Mouse (Mus musculus) inflammation-experienced regulatory T-cells, adult 6 months (primary cell): ENCODE measurements around the gene Slc2a9. TPM values are rescaled to one million over a fixed set of nuclear protein-coding genes. Genes with fewer than 3 reads are reported as not detected.
A peak's percentile ranks its signal among the peaks of the same experiment; 100 is the strongest.
"Not testable (repeated sequence)": the region's sequence is repeated elsewhere in the genome, so short reads cannot be mapped to it uniquely, and the experiment has no call there.

Experiments used
- ATAC-seq: one replicate; pipeline ENCODE4 v1.8.0; 2017
- polyA plus RNA-seq, 3 experiments: library from polyadenylated mRNA; unstranded; fragments of 100-300 nt; shearing (Covaris generic); gene quantifications; one replicate each; pipeline ENCODE4 v1.2.1; 2017

Gene Slc2a9
- polyA plus RNA-seq, 3 experiments from 2014 or later: 7.6 to 10.5 (median 8.7) TPM

DNA sequence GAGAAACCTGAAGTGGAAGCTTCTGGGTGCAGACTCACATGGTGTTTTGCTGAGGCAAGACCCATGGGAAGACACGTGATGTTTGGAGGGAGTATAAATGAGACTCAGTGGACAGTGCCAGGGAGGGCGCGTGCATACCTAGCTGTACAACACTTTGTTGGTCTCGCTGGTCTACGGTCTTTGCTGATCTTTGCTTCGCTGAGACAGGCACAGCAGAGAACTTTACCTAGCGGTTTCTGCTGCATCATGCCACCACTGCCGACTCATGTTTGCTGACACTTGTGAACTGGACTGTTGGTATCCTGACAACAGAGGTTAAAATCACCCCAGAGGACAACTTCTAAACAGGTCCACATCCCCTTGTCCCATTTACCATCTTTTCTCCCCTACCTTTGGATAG, 2.9 kb downstream of the Slc2a9 start:
- no peak for ATAC-seq

- ATAC-seq: no peak
These were observed 3.6 kb downstream of the Slc2a9 start for GRCm38 (mm10) chr5:38499316-38499811.

DNA sequence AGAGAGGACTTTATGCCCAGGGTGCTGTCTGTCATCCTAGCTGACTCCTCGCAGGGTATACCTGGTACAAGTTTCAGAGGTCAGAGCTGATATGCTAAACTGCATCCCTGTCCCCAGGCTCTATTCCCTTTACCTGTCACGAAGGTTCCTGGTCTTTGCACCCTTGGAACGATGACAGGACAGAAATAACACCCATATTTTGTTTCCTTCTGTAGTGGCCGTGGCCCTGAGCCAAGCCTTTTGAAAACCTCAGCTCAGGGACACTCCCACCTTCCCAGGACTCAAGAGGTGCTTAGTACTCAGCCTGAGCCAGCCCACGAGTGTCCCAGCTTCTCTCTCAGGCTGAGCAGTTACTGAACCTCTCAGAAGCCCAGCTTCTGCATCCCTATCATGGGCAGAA, 4.5 kb downstream of the Slc2a9 start:
- ATAC-seq: no peak

DNA sequence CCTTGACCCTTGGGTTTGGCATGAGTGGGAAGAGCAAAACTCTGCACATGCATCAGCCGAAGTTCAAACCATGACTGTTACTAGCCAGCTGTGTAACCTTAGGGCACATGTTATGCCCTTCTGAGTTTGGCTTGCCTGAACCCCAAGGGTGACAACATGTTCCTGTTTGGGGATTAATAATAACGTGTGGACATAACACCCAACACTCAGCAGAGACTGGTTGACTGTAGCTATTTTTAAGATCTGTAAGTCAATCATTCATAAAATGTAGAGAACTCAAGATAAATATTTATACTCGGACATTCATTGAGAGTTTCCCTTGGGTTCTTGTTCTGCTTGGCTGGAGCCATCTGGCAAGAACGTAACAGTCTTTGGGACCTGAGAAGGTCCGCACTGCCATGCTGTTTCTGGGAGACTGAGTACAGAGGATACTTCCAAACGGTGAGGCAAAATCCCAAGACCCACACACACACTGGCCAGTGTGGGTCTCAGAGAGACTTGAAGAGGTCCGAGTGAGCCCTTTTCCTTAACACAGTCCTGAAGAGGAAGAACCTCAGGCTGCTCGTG, 6.4 kb downstream of the Slc2a9 start:
- ATAC-seq: no peak

- no peak for ATAC-seq
These were observed 9.1 kb downstream of the Slc2a9 start for GRCm38 (mm10) chr5:38493890-38494289.

- ATAC-seq: no peak
These were observed 11.2 kb downstream of the Slc2a9 start for GRCm38 (mm10) chr5:38491763-38492162.

DNA sequence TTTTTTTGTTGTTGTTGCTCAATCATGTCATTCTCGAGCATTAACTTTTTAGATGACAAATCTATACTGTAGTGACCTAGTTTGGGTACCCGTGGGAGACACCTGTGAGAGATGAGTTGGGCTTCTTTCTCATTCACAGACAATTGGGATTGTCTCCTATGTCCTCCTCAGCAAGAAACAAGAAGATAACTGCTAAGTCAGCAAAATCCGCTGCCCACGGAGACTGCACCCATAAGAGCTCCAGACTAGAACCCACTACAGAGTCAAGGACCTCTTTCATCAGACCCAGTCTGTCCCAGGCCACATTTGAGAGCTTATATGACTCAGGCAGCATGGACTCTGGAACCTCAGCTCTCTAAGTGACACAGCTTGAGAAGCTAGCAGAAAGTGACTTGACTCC, 13.2 kb downstream of the Slc2a9 start:
- ATAC-seq: no peak

DNA sequence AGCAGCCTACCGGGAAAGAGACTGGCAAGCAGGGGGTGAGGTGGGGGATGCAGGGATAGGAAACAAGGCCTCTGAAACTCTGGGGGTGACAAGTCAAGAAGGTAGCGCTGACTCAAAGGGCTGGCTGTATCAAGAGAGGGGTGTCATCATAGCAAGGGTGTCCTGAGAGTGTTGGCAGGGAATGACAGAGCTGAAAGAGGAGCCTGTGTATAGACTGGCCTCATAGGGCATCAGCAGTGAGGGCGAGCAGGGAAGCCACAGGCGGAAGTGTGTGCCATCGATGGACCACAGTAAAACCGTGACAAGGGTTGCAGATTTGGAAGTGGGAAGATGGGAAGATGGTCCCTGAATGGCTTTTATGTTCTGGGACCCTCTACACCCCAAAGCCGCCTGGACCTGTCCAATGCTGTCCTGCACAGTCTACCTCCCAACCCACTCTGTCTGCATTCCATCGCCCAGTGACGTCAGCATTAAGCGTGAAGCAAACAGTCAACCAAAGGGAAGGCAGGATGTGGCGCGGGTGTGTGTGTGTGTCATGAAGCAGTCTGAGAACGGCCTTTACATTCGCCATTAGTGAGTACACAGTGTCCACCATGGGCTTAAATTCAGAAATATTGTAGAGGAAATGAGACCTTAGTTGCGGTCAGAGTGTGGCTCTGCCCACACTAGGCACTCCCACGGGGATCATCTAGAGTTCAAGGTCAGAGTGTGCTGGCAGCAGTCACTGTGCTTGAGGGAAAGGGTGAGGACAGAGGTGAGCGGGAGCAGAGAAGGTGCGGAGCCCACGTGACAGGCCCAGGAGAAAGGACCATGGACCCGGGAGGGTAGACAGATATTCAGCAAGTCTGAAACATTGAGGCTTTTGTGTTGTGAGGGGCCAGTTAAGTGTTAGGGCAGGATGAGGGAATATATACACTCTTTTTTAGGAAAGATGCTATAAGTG, 14.0 kb downstream of the Slc2a9 start:
- ATAC-seq: no peak

DNA sequence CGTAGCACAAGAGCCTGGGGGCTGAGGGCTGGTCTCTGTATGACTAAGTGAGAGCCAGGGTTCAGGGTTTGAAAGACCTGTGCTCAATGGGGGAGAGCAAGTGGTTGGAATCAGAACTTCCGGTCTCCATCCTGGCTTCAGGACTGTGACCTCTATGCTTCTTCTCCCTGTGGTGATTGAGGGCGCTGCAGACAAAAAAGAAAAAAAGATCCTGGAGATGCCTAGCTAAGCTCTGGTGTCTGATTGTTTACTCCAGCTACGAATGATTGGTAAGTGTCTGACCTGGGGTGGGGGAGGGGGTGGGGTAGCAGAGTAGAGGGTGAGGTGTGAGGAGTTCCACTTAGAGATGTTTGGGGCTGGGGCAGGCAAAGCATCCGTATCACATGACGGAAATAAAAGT, 14.9 kb downstream of the Slc2a9 start:
- no peak for ATAC-seq

DNA sequence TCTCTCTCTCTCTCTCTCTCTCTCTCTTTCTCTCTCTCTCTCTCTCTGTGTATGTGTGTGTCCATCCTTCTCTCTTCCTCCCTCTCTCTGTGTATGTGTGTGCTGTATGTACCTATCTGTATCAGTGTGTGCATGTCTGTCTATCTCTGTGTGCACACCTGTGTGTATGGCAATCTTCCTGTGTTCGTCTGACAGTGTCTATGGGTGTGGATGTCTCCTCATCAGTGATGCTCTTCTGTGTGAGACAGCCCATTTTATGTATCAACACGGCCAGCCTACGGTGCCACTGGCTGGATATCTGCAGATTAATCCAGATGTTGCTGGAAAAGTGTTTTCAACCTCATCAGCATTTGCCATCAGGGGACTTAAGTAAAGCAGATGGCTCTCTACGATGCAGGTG, 15.7 kb downstream of the Slc2a9 start:
- ATAC-seq: no peak

GRCm38 (mm10) chr5:38485946-38486345, 17.0 kb downstream of the Slc2a9 start:
- ATAC-seq: no peak

GRCm38 (mm10) chr5:38483518-38484110, 19.3 kb downstream of the Slc2a9 start:
- ATAC-seq: no peak

GRCm38 (mm10) chr5:38480822-38481707, 21.9 kb downstream of the Slc2a9 start:
- ATAC-seq: no peak

- peak; percentile 98 for ATAC-seq
These were observed 22.8 kb downstream of the Slc2a9 start for GRCm38 (mm10) chr5:38479908-38480725.

- ATAC-seq: not testable (repeated sequence)
These were observed 23.4 kb downstream of the Slc2a9 start for GRCm38 (mm10) chr5:38479545-38479907.

- no peak for ATAC-seq
These were observed 23.9 kb downstream of the Slc2a9 start for GRCm38 (mm10) chr5:38479027-38479426.

DNA sequence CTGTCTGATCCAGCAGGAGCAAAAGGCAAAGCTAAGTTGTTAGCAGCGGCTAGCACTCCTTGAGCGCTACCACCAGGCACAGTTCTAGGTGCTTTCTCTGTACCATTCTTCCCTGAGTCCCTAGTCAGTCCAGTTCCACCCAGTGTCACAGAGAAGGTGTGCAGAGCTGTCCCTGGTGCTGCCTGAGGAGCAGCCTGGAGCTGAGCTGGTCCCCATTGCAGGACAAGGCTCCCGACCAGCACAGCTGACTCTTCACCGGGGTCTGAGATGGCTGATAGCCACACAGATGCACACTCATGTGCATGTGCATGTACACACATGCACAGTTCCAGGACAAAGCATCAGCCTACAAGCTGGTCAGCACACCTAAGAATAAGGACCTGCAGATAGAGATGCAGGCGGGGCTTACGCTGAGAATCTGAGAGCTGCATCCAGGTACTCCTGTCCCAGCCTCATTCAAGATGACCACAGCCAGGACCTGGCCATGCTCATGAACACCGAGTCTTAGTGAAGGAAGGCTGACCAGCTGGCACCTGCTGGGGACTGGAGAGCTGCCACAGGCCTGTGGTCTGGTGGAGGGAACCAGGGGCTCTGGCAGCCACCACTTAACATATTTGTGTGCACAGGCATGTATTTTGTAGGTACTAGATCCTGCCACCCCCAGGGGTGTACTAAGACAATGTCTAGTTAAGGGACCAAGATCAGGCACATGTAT, 25.1 kb downstream of the Slc2a9 start:
- no peak for ATAC-seq

- no peak for ATAC-seq
These were observed 25.9 kb downstream of the Slc2a9 start for GRCm38 (mm10) chr5:38476861-38477565.

DNA sequence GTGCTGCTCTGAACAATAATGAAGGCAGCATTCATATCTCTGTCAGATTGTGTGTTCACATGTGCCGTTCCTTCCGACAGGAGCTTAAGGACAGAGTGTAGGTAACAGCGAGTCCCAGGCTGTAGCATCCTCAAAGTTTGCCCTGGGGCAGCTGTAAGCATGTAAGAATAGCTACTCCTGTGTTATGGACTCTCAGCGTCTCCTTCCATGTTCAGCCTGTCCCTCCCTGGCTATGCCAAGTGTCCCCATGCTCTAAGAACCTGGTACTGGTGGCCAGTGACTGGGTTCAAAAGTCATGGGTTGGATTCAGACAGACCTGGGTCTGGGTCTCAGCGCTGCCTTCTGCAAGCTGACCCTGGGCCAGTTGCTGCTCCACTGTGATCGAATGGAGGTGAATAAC, 32.1 kb downstream of the Slc2a9 start:
- ATAC-seq: no peak

DNA sequence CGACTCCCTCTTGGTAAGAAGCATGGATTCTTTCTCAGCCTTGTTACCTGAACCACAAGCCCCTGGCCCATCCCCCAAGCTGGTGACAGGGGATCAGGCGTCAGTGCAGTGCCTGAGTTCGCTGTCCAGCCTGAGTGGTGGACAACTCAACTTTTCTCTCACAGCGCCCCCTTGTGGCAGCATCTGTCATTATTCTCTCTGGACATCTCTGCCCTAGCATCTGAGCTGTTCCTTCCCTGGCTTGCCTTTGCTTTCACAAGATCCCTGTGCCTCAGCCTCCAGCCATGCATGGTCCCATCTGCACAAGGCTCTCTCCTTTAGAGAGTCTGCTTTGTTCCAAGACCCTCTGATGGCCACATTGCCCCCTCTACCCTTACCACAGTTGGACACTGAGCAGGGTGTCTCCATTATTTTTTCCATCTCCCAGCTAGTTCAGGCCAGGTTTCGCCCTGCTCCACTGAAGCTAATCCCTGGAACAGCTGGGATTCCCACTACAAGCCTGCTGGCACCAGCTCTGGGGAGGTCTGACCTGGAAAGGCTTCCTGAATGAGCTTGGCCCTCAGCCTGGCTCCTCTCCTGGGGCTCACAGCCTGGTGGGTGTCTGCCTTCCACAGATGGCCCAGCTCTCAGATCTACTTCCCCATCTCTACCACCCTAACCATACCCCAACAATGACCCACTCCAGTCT, 32.9 kb downstream of the Slc2a9 start:
- peak; percentile 46 for ATAC-seq
